Mouse (Mus musculus): Measurements from ENCODE around the gene Ptpn4. TPM values are rescaled to one million over a fixed set of nuclear protein-coding genes. Genes with fewer than 3 reads are reported as not detected.

The Ptpn4 gene
- polyA plus RNA-seq, 1 experiment, result 1.1 TPM

GRCm38 (mm10) chr1:119706471-119707217 is 130.8 kb downstream of the Ptpn4 start:
- Histone ChIP-seq H3K4me2 (ENCODE audit: low read depth) (no peak overlapping the region), H3K27me3 (ENCODE audit: control insufficient read depth, insufficient read depth, insufficient read length) (no peaks in the 10 kb centered on the region), H3K4me3 (no peak overlapping the region), H3K79me2 (ENCODE audit: control insufficient read depth, insufficient read depth) (no peaks in the 10 kb centered on the region), H3K36me3 (ENCODE audit: control insufficient read depth, insufficient read depth) (peaks cover 3% of the 10 kb centered on the region), H3ac (ENCODE audit: control insufficient read depth, insufficient read length) (no peak overlapping the region)
- TF ChIP-seq POLR2A (IDR thresholded peaks at IDR 0.05; ENCODE audit: insufficient read length, low read depth) (no peak), SRF (IDR thresholded peaks at IDR 0.05; ENCODE audit: control insufficient read depth, insufficient read length, low read depth) (no peak), USF1 (IDR thresholded peaks at IDR 0.05; ENCODE audit: low read depth) (no peak), REST (IDR thresholded peaks at IDR 0.05; ENCODE audit: insufficient read depth, insufficient read length) (no peak)

- Histone ChIP-seq H3ac (ENCODE audit: control insufficient read depth, insufficient read length) (no peak overlapping the region), H3K27me3 (ENCODE audit: control insufficient read depth, insufficient read depth, insufficient read length) (no peaks in the 10 kb centered on the region), H3K4me3 (no peak overlapping the region), H3K36me3 (ENCODE audit: control insufficient read depth, insufficient read depth) (peaks cover 9% of the 10 kb centered on the region), H3K79me2 (ENCODE audit: control insufficient read depth, insufficient read depth) (no peaks in the 10 kb centered on the region), H3K4me2 (ENCODE audit: low read depth) (no peak overlapping the region)
- TF ChIP-seq TCF12 (IDR thresholded peaks at IDR 0.05; ENCODE audit: insufficient read depth, poor library complexity, severe bottlenecking), result no peak
These were observed 140.6 kb downstream of the Ptpn4 start for GRCm38 (mm10) chr1:119696860-119697259.

GRCm38 (mm10) chr1:119685773-119686558 is 151.4 kb downstream of the Ptpn4 start:
- no peaks in the 10 kb centered on the region for H3K79me2 ChIP-seq (ENCODE audit: control insufficient read depth, insufficient read depth)
- H3K27me3 ChIP-seq (ENCODE audit: control insufficient read depth, insufficient read depth, insufficient read length), result no peaks in the 10 kb centered on the region
- no peak overlapping the region for H3K4me3 ChIP-seq
- H3ac ChIP-seq (ENCODE audit: control insufficient read depth, insufficient read length), result no peak overlapping the region
- H3K4me2 ChIP-seq (ENCODE audit: low read depth), result no peak overlapping the region
- no peak for TF ChIP-seq POLR2A (IDR thresholded peaks at IDR 0.05; ENCODE audit: insufficient read length, low read depth)
- TF ChIP-seq SRF (IDR thresholded peaks at IDR 0.05; ENCODE audit: control insufficient read depth, insufficient read length, low read depth), result no peak
- no peak for TF ChIP-seq TCF3 (IDR thresholded peaks at IDR 0.05; ENCODE audit: insufficient read length, low read depth)
- no peak for TF ChIP-seq POLR2AphosphoS2 (IDR thresholded peaks at IDR 0.05; ENCODE audit: insufficient read length, low read depth)
- no peak for TF ChIP-seq TCF12 (IDR thresholded peaks at IDR 0.05; ENCODE audit: insufficient read depth, poor library complexity, severe bottlenecking)
- H3K36me3 ChIP-seq (ENCODE audit: control insufficient read depth, insufficient read depth), result no peaks in the 10 kb centered on the region

GRCm38 (mm10) chr1:119681663-119682213 is 155.7 kb downstream of the Ptpn4 start:
- no peak overlapping the region for H3K4me2 ChIP-seq (ENCODE audit: low read depth)
- TF ChIP-seq POLR2A (IDR thresholded peaks at IDR 0.05; ENCODE audit: insufficient read length, low read depth) (no peak), MAX (IDR thresholded peaks at IDR 0.05; ENCODE audit: low read depth) (no peak), REST (IDR thresholded peaks at IDR 0.05; ENCODE audit: insufficient read depth, insufficient read length) (no peak), E2F4 (IDR thresholded peaks at IDR 0.05; ENCODE audit: insufficient read depth) (no peak), TCF12 (IDR thresholded peaks at IDR 0.05; ENCODE audit: insufficient read depth, poor library complexity, severe bottlenecking) (no peak), MYOG (IDR thresholded peaks at IDR 0.05; ENCODE audit: control insufficient read depth in 1 of 3, insufficient read depth in 1 of 3, insufficient read length in 2 of 3, low read depth in 2 of 3) (no peak), TCF3 (IDR thresholded peaks at IDR 0.05; ENCODE audit: insufficient read length, low read depth) (no peak), POLR2AphosphoS2 (IDR thresholded peaks at IDR 0.05; ENCODE audit: insufficient read length, low read depth) (no peak), SRF (IDR thresholded peaks at IDR 0.05; ENCODE audit: control insufficient read depth, insufficient read length, low read depth) (no peak), CEBPB (IDR thresholded peaks at IDR 0.05; ENCODE audit: insufficient read depth, poor library complexity, severe bottlenecking) (no peak), USF1 (IDR thresholded peaks at IDR 0.05; ENCODE audit: low read depth) (no peak), MYOD1 (IDR thresholded peaks at IDR 0.05; ENCODE audit: control insufficient read depth in 1 of 3, insufficient read length in 2 of 3, low read depth in 2 of 3) (no peak)

GRCm38 (mm10) chr1:119674984-119675383 is 162.4 kb downstream of the Ptpn4 start:
- H3K4me3 ChIP-seq, result no peak overlapping the region
- peaks cover 14% of the 10 kb centered on the region for H3K36me3 ChIP-seq (ENCODE audit: control insufficient read depth, insufficient read depth)
- H3K79me2 ChIP-seq (ENCODE audit: control insufficient read depth, insufficient read depth), result no peaks in the 10 kb centered on the region
- no peak overlapping the region for H3K4me2 ChIP-seq (ENCODE audit: low read depth)
- TF ChIP-seq E2F4 (IDR thresholded peaks at IDR 0.05; ENCODE audit: insufficient read depth), result no peak
- TF ChIP-seq POLR2AphosphoS2 (IDR thresholded peaks at IDR 0.05; ENCODE audit: insufficient read length, low read depth), result no peak
- TF ChIP-seq MYOD1 (IDR thresholded peaks at IDR 0.05; ENCODE audit: control insufficient read depth in 1 of 3, insufficient read length in 2 of 3, low read depth in 2 of 3), result no peak
- TF ChIP-seq CEBPB (IDR thresholded peaks at IDR 0.05; ENCODE audit: insufficient read depth, poor library complexity, severe bottlenecking), result no peak
- TF ChIP-seq TCF12 (IDR thresholded peaks at IDR 0.05; ENCODE audit: insufficient read depth, poor library complexity, severe bottlenecking), result no peak
- TF ChIP-seq MYOG (IDR thresholded peaks at IDR 0.05; ENCODE audit: control insufficient read depth in 1 of 3, insufficient read depth in 1 of 3, insufficient read length in 2 of 3, low read depth in 2 of 3), result no peak
- no peak for TF ChIP-seq POLR2A (IDR thresholded peaks at IDR 0.05; ENCODE audit: insufficient read length, low read depth)
- TF ChIP-seq REST (IDR thresholded peaks at IDR 0.05; ENCODE audit: insufficient read depth, insufficient read length), result no peak
- TF ChIP-seq MAX (IDR thresholded peaks at IDR 0.05; ENCODE audit: low read depth), result no peak
- no peak for TF ChIP-seq USF1 (IDR thresholded peaks at IDR 0.05; ENCODE audit: low read depth)
- no peak for TF ChIP-seq SRF (IDR thresholded peaks at IDR 0.05; ENCODE audit: control insufficient read depth, insufficient read length, low read depth)
- TF ChIP-seq TCF3 (IDR thresholded peaks at IDR 0.05; ENCODE audit: insufficient read length, low read depth), result no peak
- H3K27me3 ChIP-seq (ENCODE audit: control insufficient read depth, insufficient read depth, insufficient read length), result no peaks in the 10 kb centered on the region
- no peak overlapping the region for H3ac ChIP-seq (ENCODE audit: control insufficient read depth, insufficient read length)

More at GRCm38 (mm10) chr1:119681663-119682213, 155.7 kb downstream of the Ptpn4 start:
- Histone ChIP-seq H3K79me2 (ENCODE audit: control insufficient read depth, insufficient read depth) (no peaks in the 10 kb centered on the region), H3K36me3 (ENCODE audit: control insufficient read depth, insufficient read depth) (peaks cover 14% of the 10 kb centered on the region), H3K27me3 (ENCODE audit: control insufficient read depth, insufficient read depth, insufficient read length) (no peaks in the 10 kb centered on the region), H3ac (ENCODE audit: control insufficient read depth, insufficient read length) (no peak overlapping the region), H3K4me3 (no peak overlapping the region)

Measured in myocyte (in vitro differentiated cells).